Mouse (Mus musculus): ENCODE results near the gene Gpr84. TPM values are rescaled to one million over a fixed set of nuclear protein-coding genes. Genes with fewer than 3 reads are reported as not detected.

Gpr84 gene
- polyA plus RNA-seq, 1 experiment: 0.05 TPM

DNA sequence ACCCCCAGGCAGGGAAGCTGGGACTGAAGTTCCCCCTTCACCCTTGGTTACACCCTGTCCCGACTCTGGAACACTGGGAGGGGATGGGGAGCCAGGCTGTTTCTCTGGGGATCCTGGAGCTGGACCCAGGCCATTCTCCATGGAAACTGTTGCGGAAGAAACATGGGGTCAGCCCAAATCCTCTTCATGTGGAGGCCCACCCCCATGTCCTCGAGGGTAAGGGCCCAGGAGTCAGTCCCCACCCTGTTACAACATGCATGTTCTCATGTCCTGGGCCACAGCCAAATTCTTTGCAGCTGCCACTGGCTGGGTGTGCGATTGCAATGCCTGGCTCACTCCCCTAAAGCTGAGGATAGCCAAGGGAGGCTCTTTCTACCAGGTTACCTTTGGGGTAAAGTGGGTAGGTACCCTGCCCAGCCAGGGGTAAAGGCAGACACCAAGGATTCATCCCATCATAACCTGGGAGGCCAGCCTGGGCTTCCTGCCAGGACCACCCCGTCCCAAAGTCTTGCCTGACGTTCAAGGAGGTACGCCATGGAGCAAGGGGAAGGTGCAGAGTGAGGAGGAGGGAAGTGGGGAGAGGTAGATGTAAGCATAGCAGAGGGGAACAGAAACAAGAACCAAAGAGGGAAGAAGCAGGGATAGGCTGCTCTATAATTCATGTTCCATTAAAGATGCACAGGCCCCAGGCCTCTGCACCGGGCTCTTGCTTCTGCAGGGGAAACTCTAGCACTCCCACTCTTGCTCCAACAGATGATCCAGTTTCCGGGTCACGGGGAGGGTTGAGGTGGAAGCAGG lies 5.8 kb upstream of the Gpr84 start:
- peaks cover 5% of the 10 kb centered on the region for H3K36me3 ChIP-seq (ENCODE audit: control insufficient read depth, insufficient read depth)
- H3K27me3 ChIP-seq (ENCODE audit: control insufficient read depth, insufficient read depth, insufficient read length): no peaks in the 10 kb centered on the region
- no peaks in the 10 kb centered on the region for H3K79me2 ChIP-seq (ENCODE audit: control insufficient read depth, insufficient read depth)
- TF ChIP-seq SRF (IDR thresholded peaks at IDR 0.05; ENCODE audit: control insufficient read depth, insufficient read length, low read depth) (no peak), TCF3 (IDR thresholded peaks at IDR 0.05; ENCODE audit: insufficient read length, low read depth) (no peak), CEBPB (IDR thresholded peaks at IDR 0.05; ENCODE audit: insufficient read depth, poor library complexity, severe bottlenecking) (no peak), MYOD1 (IDR thresholded peaks at IDR 0.05; ENCODE audit: control insufficient read depth in 1 of 3, insufficient read length in 2 of 3, low read depth in 2 of 3) (no peak), MYOG (IDR thresholded peaks at IDR 0.05; ENCODE audit: control insufficient read depth in 1 of 3, insufficient read depth in 1 of 3, insufficient read length in 2 of 3, low read depth in 2 of 3) (no peak), E2F4 (IDR thresholded peaks at IDR 0.05; ENCODE audit: insufficient read depth) (no peak), MAX (IDR thresholded peaks at IDR 0.05; ENCODE audit: low read depth) (no peak), TCF12 (IDR thresholded peaks at IDR 0.05; ENCODE audit: insufficient read depth, poor library complexity, severe bottlenecking) (no peak), POLR2A (IDR thresholded peaks at IDR 0.05; ENCODE audit: insufficient read length, low read depth) (no peak), USF1 (IDR thresholded peaks at IDR 0.05; ENCODE audit: low read depth) (no peak), REST (IDR thresholded peaks at IDR 0.05; ENCODE audit: insufficient read depth, insufficient read length) (no peak), POLR2AphosphoS2 (IDR thresholded peaks at IDR 0.05; ENCODE audit: insufficient read length, low read depth) (no peak)
- no peak overlapping the region for H3ac ChIP-seq (ENCODE audit: control insufficient read depth, insufficient read length)
- no peak overlapping the region for H3K4me3 ChIP-seq
- H3K4me2 ChIP-seq (ENCODE audit: low read depth): no peak overlapping the region

- Histone ChIP-seq H3ac (ENCODE audit: control insufficient read depth, insufficient read length) (no peak overlapping the region), H3K79me2 (ENCODE audit: control insufficient read depth, insufficient read depth) (no peaks in the 10 kb centered on the region), H3K4me3 (no peak overlapping the region), H3K36me3 (ENCODE audit: control insufficient read depth, insufficient read depth) (peaks cover 5% of the 10 kb centered on the region), H3K27me3 (ENCODE audit: control insufficient read depth, insufficient read depth, insufficient read length) (no peaks in the 10 kb centered on the region), H3K4me2 (ENCODE audit: low read depth) (no peak overlapping the region)
- TF ChIP-seq SRF (IDR thresholded peaks at IDR 0.05; ENCODE audit: control insufficient read depth, insufficient read length, low read depth): no peak
- TF ChIP-seq USF1 (IDR thresholded peaks at IDR 0.05; ENCODE audit: low read depth): no peak
- TF ChIP-seq CEBPB (IDR thresholded peaks at IDR 0.05; ENCODE audit: insufficient read depth, poor library complexity, severe bottlenecking): no peak
- TF ChIP-seq TCF3 (IDR thresholded peaks at IDR 0.05; ENCODE audit: insufficient read length, low read depth): no peak
- TF ChIP-seq POLR2A (IDR thresholded peaks at IDR 0.05; ENCODE audit: insufficient read length, low read depth): no peak
- TF ChIP-seq MYOG (IDR thresholded peaks at IDR 0.05; ENCODE audit: control insufficient read depth in 1 of 3, insufficient read depth in 1 of 3, insufficient read length in 2 of 3, low read depth in 2 of 3): peak in 1 of 3 experiments; percentile 6
- TF ChIP-seq MYOD1 (IDR thresholded peaks at IDR 0.05; ENCODE audit: control insufficient read depth in 1 of 3, insufficient read length in 2 of 3, low read depth in 2 of 3): no peak
Observed at GRCm38 (mm10) chr15:103315011-103315502, 4.6 kb upstream of the Gpr84 start.

GRCm38 (mm10) chr15:103314181-103314580 lies 3.8 kb upstream of the Gpr84 start:
- Histone ChIP-seq H3ac (ENCODE audit: control insufficient read depth, insufficient read length) (no peak overlapping the region), H3K79me2 (ENCODE audit: control insufficient read depth, insufficient read depth) (no peaks in the 10 kb centered on the region), H3K4me3 (no peak overlapping the region), H3K36me3 (ENCODE audit: control insufficient read depth, insufficient read depth) (peaks cover 5% of the 10 kb centered on the region), H3K4me2 (ENCODE audit: low read depth) (no peak overlapping the region), H3K27me3 (ENCODE audit: control insufficient read depth, insufficient read depth, insufficient read length) (peaks cover 4% of the 10 kb centered on the region)
- TF ChIP-seq E2F4 (IDR thresholded peaks at IDR 0.05; ENCODE audit: insufficient read depth) (no peak), TCF3 (IDR thresholded peaks at IDR 0.05; ENCODE audit: insufficient read length, low read depth) (no peak), MAX (IDR thresholded peaks at IDR 0.05; ENCODE audit: low read depth) (no peak), POLR2AphosphoS2 (IDR thresholded peaks at IDR 0.05; ENCODE audit: insufficient read length, low read depth) (no peak), CEBPB (IDR thresholded peaks at IDR 0.05; ENCODE audit: insufficient read depth, poor library complexity, severe bottlenecking) (no peak), REST (IDR thresholded peaks at IDR 0.05; ENCODE audit: insufficient read depth, insufficient read length) (no peak), TCF12 (IDR thresholded peaks at IDR 0.05; ENCODE audit: insufficient read depth, poor library complexity, severe bottlenecking) (no peak)

DNA sequence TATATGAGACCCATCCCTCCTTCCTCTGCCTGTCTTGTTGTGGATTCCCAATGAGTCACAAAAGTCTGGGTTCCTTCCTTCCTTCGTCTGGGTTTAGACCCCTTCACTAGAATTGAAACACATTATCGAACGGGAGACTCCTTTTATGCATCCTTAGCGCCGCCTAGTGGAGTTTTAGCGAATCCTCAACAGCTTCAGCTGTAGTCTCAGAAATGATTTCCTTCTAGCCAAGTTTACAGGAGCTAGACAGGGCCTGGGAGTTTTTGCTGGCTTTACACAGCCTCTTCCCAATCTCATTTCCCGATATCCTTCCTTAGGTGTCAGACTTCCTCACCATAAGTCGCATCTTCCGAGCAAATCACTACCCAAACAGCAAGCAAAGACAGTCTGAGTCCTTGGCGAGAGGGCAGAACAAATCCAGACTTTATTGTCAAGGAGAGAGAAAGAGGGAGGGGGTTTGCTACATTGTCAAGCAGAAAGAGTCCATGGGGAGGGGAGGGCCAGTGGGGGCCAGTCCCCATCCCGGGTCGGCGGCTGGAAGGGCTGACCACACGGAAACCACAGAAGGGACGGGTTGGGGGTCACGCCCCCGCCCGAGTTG lies 3.2 kb upstream of the Gpr84 start:
- TF ChIP-seq CEBPB (IDR thresholded peaks at IDR 0.05; ENCODE audit: insufficient read depth, poor library complexity, severe bottlenecking) (no peak), MYOG (IDR thresholded peaks at IDR 0.05; ENCODE audit: control insufficient read depth in 1 of 3, insufficient read depth in 1 of 3, insufficient read length in 2 of 3, low read depth in 2 of 3) (no peak)
- H3K4me3 ChIP-seq: no peak overlapping the region
- H3K79me2 ChIP-seq (ENCODE audit: control insufficient read depth, insufficient read depth): no peaks in the 10 kb centered on the region

More for the DNA sequence above, 3.2 kb upstream of the Gpr84 start:
- H3K27me3 ChIP-seq (ENCODE audit: control insufficient read depth, insufficient read depth, insufficient read length): peaks cover 4% of the 10 kb centered on the region
- peaks cover 5% of the 10 kb centered on the region for H3K36me3 ChIP-seq (ENCODE audit: control insufficient read depth, insufficient read depth)
- no peak overlapping the region for H3ac ChIP-seq (ENCODE audit: control insufficient read depth, insufficient read length)
- H3K4me2 ChIP-seq (ENCODE audit: low read depth): peak overlapping the region; percentile 7
